ENCODE assay signal across 8 mouse cellular contexts in genomic region chr9:35359699-35360098, GRCm38 (mm10).
A peak's percentile ranks its signal among the peaks of the same experiment; 100 is the strongest.
DNase-seq lines count a peak whose midpoint lies in the region; ATAC-seq and TF ChIP-seq lines count a peak whose summit lies in the region.
"Had no signal": no experiment of that assay in that cellular context is flagged by ENCODE, and none has a peak within 500 bp of the region (broad histone marks: within the 10 kb centered on the region; RNA-seq: fewer than 3 reads in every experiment).

No protein-coding gene starts in this region.

- H3K27me3 ChIP-seq in intestine, embryonic 14.5 days (replicated peaks; ENCODE audit: control insufficient read depth, insufficient read depth, low read length): no peaks in the 10 kb centered on the region
- H3K27me3 ChIP-seq in intestine, postnatal 0 days (replicated peaks; ENCODE audit: control insufficient read depth, insufficient read depth, low read length): no peaks in the 10 kb centered on the region
- no peaks in the 10 kb centered on the region for H3K27me3 ChIP-seq in embryonic facial prominence, embryonic 14.5 days (replicated peaks; ENCODE audit: control insufficient read depth, insufficient read depth, low read length)
- H3K27me3 ChIP-seq in limb, embryonic 12.5 days: no peaks in the 10 kb centered on the region
- no peaks in the 10 kb centered on the region for H3K27me3 ChIP-seq in stomach, embryonic 14.5 days (ENCODE audit: control insufficient read depth, insufficient read depth, low read length)
- H3K27me3 ChIP-seq in midbrain, embryonic 14.5 days (ENCODE audit: control insufficient read depth, insufficient read depth, low read length): no peaks in the 10 kb centered on the region

- no peak for DNase-seq in intestine, embryonic 14.5 days (ENCODE audit: low spot score)
- DNase-seq in embryonic facial prominence, embryonic 14.5 days (ENCODE audit: low spot score): peak; percentile 58
- DNase-seq in thymus, adult 18-20 months: no peak
- no peak for DNase-seq in midbrain, embryonic 14.5 days

- peaks cover 35% of the 10 kb centered on the region for H3K4me1 ChIP-seq in intestine, embryonic 14.5 days (replicated peaks; ENCODE audit: control insufficient read depth, insufficient read depth, low read length)
- H3K4me1 ChIP-seq in intestine, postnatal 0 days (replicated peaks; ENCODE audit: control insufficient read depth, insufficient read depth, low read length): no peaks in the 10 kb centered on the region
- H3K4me1 ChIP-seq in embryonic facial prominence, embryonic 14.5 days (ENCODE audit: control insufficient read depth, insufficient read depth, low read length): peaks cover 54% of the 10 kb centered on the region
- peaks cover 75% of the 10 kb centered on the region for H3K4me1 ChIP-seq in limb, embryonic 12.5 days (replicated peaks)
- H3K4me1 ChIP-seq in stomach, embryonic 14.5 days (ENCODE audit: control insufficient read depth, insufficient read depth, low read length): peaks cover 25% of the 10 kb centered on the region
- H3K4me1 ChIP-seq in midbrain, embryonic 14.5 days (ENCODE audit: control insufficient read depth, insufficient read depth, low read length): peaks cover 20% of the 10 kb centered on the region

- WGBS in intestine, embryonic 14.5 days: 36% methylated on average over 6 of the region's 6 CpGs
- WGBS in intestine, postnatal 0 days: 38% methylated on average over 6 of the region's 6 CpGs
- 42% methylated on average over 6 of the region's 6 CpGs for WGBS in embryonic facial prominence, embryonic 14.5 days
- 32% methylated on average over 6 of the region's 6 CpGs for WGBS in limb, embryonic 12.5 days
- 28% methylated on average over 6 of the region's 6 CpGs for WGBS in stomach, embryonic 14.5 days
- WGBS in midbrain, embryonic 14.5 days: 69% methylated on average over 6 of the region's 6 CpGs

- peak overlapping the region; percentile 66 for H3K27ac ChIP-seq in intestine, embryonic 14.5 days (ENCODE audit: low read depth)
- no peak overlapping the region for H3K27ac ChIP-seq in intestine, postnatal 0 days (ENCODE audit: low read depth, low read length)
- H3K27ac ChIP-seq in embryonic facial prominence, embryonic 14.5 days (replicated peaks; ENCODE audit: low read depth, low read length): peak overlapping the region; percentile 81
- H3K27ac ChIP-seq in limb, embryonic 12.5 days: peak overlapping the region; percentile 94
- H3K27ac ChIP-seq in stomach, embryonic 14.5 days (ENCODE audit: low read length): peak overlapping the region; percentile 75; the same call in 1 of the 2 replicates
- no peak overlapping the region for H3K27ac ChIP-seq in midbrain, embryonic 14.5 days (replicated peaks; ENCODE audit: low read depth, low read length)

- 0 out of 2 replicates have a peak, but pooled peaks have one; percentile 22 for ATAC-seq in intestine, embryonic 14.5 days (replicated peaks; ENCODE audit: low FRiP score, low TSS enrichment, low read depth)
- ATAC-seq in intestine, postnatal 0 days: no peak
- 0 out of 2 replicates have a peak, but pooled peaks have one; percentile 7 for ATAC-seq in embryonic facial prominence, embryonic 14.5 days (ENCODE audit: low read depth)
- no peak for ATAC-seq in limb, embryonic 12.5 days (ENCODE audit: insufficient number of reproducible peaks, insufficient read depth, low FRiP score, low TSS enrichment, low read depth)
- no peak for ATAC-seq in stomach, embryonic 14.5 days (ENCODE audit: insufficient number of reproducible peaks, insufficient read depth, low FRiP score, low read depth)
- ATAC-seq in midbrain, embryonic 14.5 days (ENCODE audit: low FRiP score, low TSS enrichment): no peak

- no peak overlapping the region for H3K9ac ChIP-seq in intestine, embryonic 14.5 days (ENCODE audit: low read length)
- no peak overlapping the region for H3K9ac ChIP-seq in intestine, postnatal 0 days (ENCODE audit: low read depth, low read length)
- no peak overlapping the region for H3K9ac ChIP-seq in embryonic facial prominence, embryonic 14.5 days (ENCODE audit: low read depth, low read length)
- no peak overlapping the region for H3K9ac ChIP-seq in limb, embryonic 12.5 days (replicated peaks)
- H3K9ac ChIP-seq in stomach, embryonic 14.5 days (replicated peaks; ENCODE audit: low read depth, low read length): no peak overlapping the region
- H3K9ac ChIP-seq in midbrain, embryonic 14.5 days (replicated peaks; ENCODE audit: low read length): no peak overlapping the region

- H3K4me2 ChIP-seq in intestine, embryonic 14.5 days (ENCODE audit: low read length): no peak overlapping the region
- H3K4me2 ChIP-seq in intestine, postnatal 0 days (replicated peaks; ENCODE audit: low read depth): no peak overlapping the region
- no peak overlapping the region for H3K4me2 ChIP-seq in embryonic facial prominence, embryonic 14.5 days (ENCODE audit: low read depth, low read length)
- H3K4me2 ChIP-seq in limb, embryonic 12.5 days: no peak overlapping the region
- H3K4me2 ChIP-seq in stomach, embryonic 14.5 days (replicated peaks; ENCODE audit: low read depth, low read length): no peak overlapping the region
- H3K4me2 ChIP-seq in midbrain, embryonic 14.5 days (ENCODE audit: low read length): no peak overlapping the region
- H3K4me2 ChIP-seq: liver, embryonic 11.5 days had no signal

- H3K9me3 ChIP-seq in intestine, embryonic 14.5 days (ENCODE audit: control insufficient read depth, low read length): no peaks in the 10 kb centered on the region
- H3K9me3 ChIP-seq in intestine, postnatal 0 days (ENCODE audit: control insufficient read depth): no peaks in the 10 kb centered on the region
- H3K9me3 ChIP-seq in embryonic facial prominence, embryonic 14.5 days (ENCODE audit: control insufficient read depth, low read length): no peaks in the 10 kb centered on the region
- no peaks in the 10 kb centered on the region for H3K9me3 ChIP-seq in limb, embryonic 12.5 days
- no peaks in the 10 kb centered on the region for H3K9me3 ChIP-seq in stomach, embryonic 14.5 days (ENCODE audit: control insufficient read depth, low read depth, low read length)
- H3K9me3 ChIP-seq in midbrain, embryonic 14.5 days (ENCODE audit: control insufficient read depth, low read length): no peaks in the 10 kb centered on the region

- H3K36me3 ChIP-seq in intestine, embryonic 14.5 days (ENCODE audit: control insufficient read depth, insufficient read depth, low read length): no peaks in the 10 kb centered on the region
- no peaks in the 10 kb centered on the region for H3K36me3 ChIP-seq in intestine, postnatal 0 days (ENCODE audit: control insufficient read depth, insufficient read depth)
- H3K36me3 ChIP-seq in embryonic facial prominence, embryonic 14.5 days (ENCODE audit: control insufficient read depth, insufficient read depth, low read length): no peaks in the 10 kb centered on the region
- no peaks in the 10 kb centered on the region for H3K36me3 ChIP-seq in limb, embryonic 12.5 days
- no peaks in the 10 kb centered on the region for H3K36me3 ChIP-seq in stomach, embryonic 14.5 days (ENCODE audit: control insufficient read depth, insufficient read depth, low read length)
- H3K36me3 ChIP-seq in midbrain, embryonic 14.5 days (ENCODE audit: control insufficient read depth, insufficient read depth, low read length): no peaks in the 10 kb centered on the region

- H3K4me3 ChIP-seq in intestine, embryonic 14.5 days (ENCODE audit: low read depth, low read length): no peak overlapping the region
- H3K4me3 ChIP-seq in intestine, postnatal 0 days (ENCODE audit: low read depth, low read length): no peak overlapping the region
- no peak overlapping the region for H3K4me3 ChIP-seq in embryonic facial prominence, embryonic 14.5 days (ENCODE audit: low read depth, low read length)
- no peak overlapping the region for H3K4me3 ChIP-seq in limb, embryonic 12.5 days (replicated peaks)
- no peak overlapping the region for H3K4me3 ChIP-seq in stomach, embryonic 14.5 days (ENCODE audit: low read depth, low read length)
- no peak overlapping the region for H3K4me3 ChIP-seq in midbrain, embryonic 14.5 days (replicated peaks; ENCODE audit: low read depth, low read length)

- no peak for TF ChIP-seq CTCF in intestine, postnatal 0 days (IDR thresholded peaks at IDR 0.05; ENCODE audit: low read depth)

Comparison
In these comparisons a context has a peak if more than half of its experiments do, and no peak if none do; other contexts are left out.
1. ATAC-seq: peak in intestine, embryonic 14.5 days (single experiment) and embryonic facial prominence, embryonic 14.5 days (single experiment); none in intestine, postnatal 0 days (single experiment), limb, embryonic 12.5 days (single experiment), stomach, embryonic 14.5 days (single experiment) and midbrain, embryonic 14.5 days (single experiment).
2. H3K27ac ChIP-seq: peak in intestine, embryonic 14.5 days (single experiment), embryonic facial prominence, embryonic 14.5 days (single experiment), limb, embryonic 12.5 days (single experiment) and stomach, embryonic 14.5 days (single experiment); none in intestine, postnatal 0 days (single experiment) and midbrain, embryonic 14.5 days (single experiment).